ENCODE assay signal across 16 mouse cellular contexts in genomic region chr2:18592221-18592620, GRCm38 (mm10).
A peak's percentile ranks its signal among the peaks of the same experiment; 100 is the strongest.
DNase-seq lines count a peak whose midpoint lies in the region; ATAC-seq and TF ChIP-seq lines count a peak whose summit lies in the region.
"Had no signal": no experiment of that assay in that cellular context is flagged by ENCODE, and none has a peak within 500 bp of the region (broad histone marks: within the 10 kb centered on the region; RNA-seq: fewer than 3 reads in every experiment).

No protein-coding gene starts in this region.

- dilution Hi-C loops in CH12.LX (cut with MboI; ENCODE audit: extremely low pct_ligation_motif_present, extremely low pct_unique_long_range_greater_than_20kb, low sequenced_read_pairs), result no loop called here

- no peak for ATAC-seq in hindbrain, embryonic 16.5 days

- intact Hi-C loops in left cerebral cortex, postnatal 14 days (cut with DNase I), result no loop called here

- TF ChIP-seq CTCF in CH12.LX (conservative IDR thresholded peaks at IDR 0.05 in 1 of 2, IDR thresholded peaks at IDR 0.05 in 1 of 2; ENCODE audit: low read depth in 2 of 2, low read length in 2 of 2), result no peak
- TF ChIP-seq CTCF in thymus, adult 2 months (IDR thresholded peaks at IDR 0.05; ENCODE audit: borderline replicate concordance, control insufficient read depth, extremely low read depth, insufficient read depth, low read length, poor library complexity), result no peak

- no peaks in the 10 kb centered on the region for H3K9me3 ChIP-seq in CH12.LX (replicated peaks; ENCODE audit: low read length)
- H3K9me3 ChIP-seq in hindbrain, embryonic 16.5 days (ENCODE audit: control insufficient read depth, low read length), result no peaks in the 10 kb centered on the region
- H3K9me3 ChIP-seq in limb, embryonic 10.5 days (replicated peaks), result no peaks in the 10 kb centered on the region
- H3K9me3 ChIP-seq: heart, embryonic 15.5 days; limb, embryonic 13.5 days; neural tube, embryonic 12.5 days had no signal

- H3K36me3 ChIP-seq in CH12.LX (replicated peaks in 1 of 2; ENCODE audit: control insufficient read depth in 1 of 2, insufficient read depth in 1 of 2, low read length in 1 of 2), result no peaks in the 10 kb centered on the region
- H3K36me3 ChIP-seq in thymus, adult 2 months (ENCODE audit: control insufficient read depth, insufficient read depth, low read length), result no peaks in the 10 kb centered on the region
- no peaks in the 10 kb centered on the region for H3K36me3 ChIP-seq in hindbrain, embryonic 16.5 days (ENCODE audit: control insufficient read depth, insufficient read depth, low read length)
- H3K36me3 ChIP-seq in limb, embryonic 10.5 days, result no peaks in the 10 kb centered on the region
- H3K36me3 ChIP-seq: heart, embryonic 15.5 days; limb, embryonic 13.5 days; neural tube, embryonic 12.5 days had no signal

- H3K9ac ChIP-seq in CH12.LX (ENCODE audit: insufficient read depth, low read depth), result no peak overlapping the region; the same call in 1 of the 2 replicates
- no peak overlapping the region for H3K9ac ChIP-seq in hindbrain, embryonic 16.5 days (ENCODE audit: low read depth, low read length)
- H3K9ac ChIP-seq: heart, embryonic 15.5 days; hindbrain, embryonic 14.5 days; limb, embryonic 13.5 days; neural tube, embryonic 12.5 days had no signal

- TF ChIP-seq RAD21 in CH12.LX (IDR thresholded peaks at IDR 0.05; ENCODE audit: low read depth, low read length), result no peak

- peak; percentile 33; the same call in 1 of the 2 replicates for TF ChIP-seq POLR2A in CH12.LX (IDR thresholded peaks at IDR 0.05; ENCODE audit: low read depth, low read length)
- TF ChIP-seq POLR2A in thymus, adult 2 months (IDR thresholded peaks at IDR 0.05; ENCODE audit: control insufficient read depth, extremely low read depth, insufficient read depth, low read length, poor library complexity), result no peak

- peaks cover 0 to 13% of the 10 kb centered on the region in 2 experiments; a peak in 2 of 4 replicates for H3K4me1 ChIP-seq in CH12.LX (ENCODE audit: control insufficient read depth in 1 of 2, insufficient read depth in 2 of 2)
- H3K4me1 ChIP-seq in thymus, adult 2 months (replicated peaks; ENCODE audit: control insufficient read depth, insufficient read depth, low read length), result no peaks in the 10 kb centered on the region
- H3K4me1 ChIP-seq in hindbrain, embryonic 16.5 days (ENCODE audit: control insufficient read depth, insufficient read depth, low read depth, low read length), result no peaks in the 10 kb centered on the region
- H3K4me1 ChIP-seq in limb, embryonic 10.5 days, result peaks cover 4% of the 10 kb centered on the region
- H3K4me1 ChIP-seq: heart, embryonic 15.5 days; limb, embryonic 13.5 days; neural tube, embryonic 12.5 days had no signal

- 21% methylated on average over 4 of the region's 4 CpGs for WGBS in thymus, adult 2 months
- WGBS in hindbrain, embryonic 16.5 days, result 73% methylated on average over 4 of the region's 4 CpGs
- WGBS in limb, embryonic 10.5 days, result 65% methylated on average over 4 of the region's 4 CpGs

- H3K4me3 ChIP-seq in CH12.LX (replicated peaks in 1 of 3; ENCODE audit: low read depth in 2 of 3, low read length in 2 of 3, poor library complexity in 1 of 3), result no peak overlapping the region
- no peak overlapping the region for H3K4me3 ChIP-seq in thymus, adult 2 months (ENCODE audit: control insufficient read depth, insufficient read depth, low read length)
- no peak overlapping the region for H3K4me3 ChIP-seq in hindbrain, embryonic 16.5 days (ENCODE audit: low read length)
- no peak overlapping the region for H3K4me3 ChIP-seq in limb, embryonic 10.5 days
- H3K4me3 ChIP-seq: heart, embryonic 15.5 days; limb, embryonic 13.5 days; neural tube, embryonic 12.5 days had no signal

- in situ Hi-C loops in CH12.LX (cut with MboI; ENCODE audit: low pct_ligation_motif_present, low pct_unique_long_range_greater_than_20kb, low sequenced_read_pairs), result no loop called here

- no peaks in the 10 kb centered on the region for H3K79me2 ChIP-seq in CH12.LX (replicated peaks; ENCODE audit: control insufficient read depth, extremely low read depth, insufficient read depth, poor library complexity, severe bottlenecking)

- H3K27me3 ChIP-seq in CH12.LX (replicated peaks), result no peaks in the 10 kb centered on the region
- H3K27me3 ChIP-seq in thymus, adult 2 months (ENCODE audit: control insufficient read depth, insufficient read depth, low read length), result no peaks in the 10 kb centered on the region
- no peaks in the 10 kb centered on the region for H3K27me3 ChIP-seq in hindbrain, embryonic 16.5 days (replicated peaks; ENCODE audit: control insufficient read depth, insufficient read depth, low read length)
- peaks cover 21% of the 10 kb centered on the region for H3K27me3 ChIP-seq in limb, embryonic 10.5 days (ENCODE audit: low read depth, poor library complexity, severe bottlenecking)
- H3K27me3 ChIP-seq: neural tube, embryonic 12.5 days had no signal

- no peak for TF ChIP-seq EP300 in CH12.LX (IDR thresholded peaks at IDR 0.05; ENCODE audit: low read length)

- H3K27ac ChIP-seq in CH12.LX (ENCODE audit: insufficient read depth, low read depth), result no peak overlapping the region
- H3K27ac ChIP-seq in thymus, adult 2 months (ENCODE audit: control insufficient read depth, insufficient read depth, low read length), result no peak overlapping the region
- H3K27ac ChIP-seq in hindbrain, embryonic 16.5 days (ENCODE audit: low read depth, low read length), result no peak overlapping the region
- no peak overlapping the region for H3K27ac ChIP-seq in limb, embryonic 10.5 days
- H3K27ac ChIP-seq: heart, embryonic 15.5 days; hindbrain, embryonic 14.5 days; limb, embryonic 13.5 days; neural tube, embryonic 12.5 days had no signal

- DNase-seq in 416B (ENCODE audit: low read depth) (peak; percentile 69), CH12.LX (ENCODE audit: extremely low read depth) (peak; percentile 54)
- peak; percentile 16 for DNase-seq in induced T-regulatory cell, adult 2 months (ENCODE audit: low read depth)
- peak; percentile 24 for DNase-seq in thymus, adult 2 months
- DNase-seq in left cerebral cortex, postnatal 14 days (ENCODE audit: low spot score in 2 of 2), result no peak
- no peak for DNase-seq in limb, embryonic 10.5 days (ENCODE audit: low spot score)
- DNase-seq: adrenal gland, adult 8-10 months; cerebellum, adult 18-20 months; kidney, adult 8-10 months; lung, postnatal 4 days; midbrain, embryonic 14.5 days had no signal

- no peak overlapping the region for H3K4me2 ChIP-seq in CH12.LX (ENCODE audit: insufficient read depth, low read depth, poor library complexity, severe bottlenecking)
- no peak overlapping the region for H3K4me2 ChIP-seq in hindbrain, embryonic 16.5 days (ENCODE audit: low read length)
- H3K4me2 ChIP-seq: heart, embryonic 15.5 days; hindbrain, embryonic 14.5 days; limb, embryonic 13.5 days; neural tube, embryonic 12.5 days had no signal

TF ChIP-seq in CH12.LX, 34 proteins besides CTCF, POLR2A, EP300 and RAD21:
- TF ChIP-seq ZMIZ1 (IDR thresholded peaks at IDR 0.05; ENCODE audit: low read depth, low read length) (no peak), TBP (conservative IDR thresholded peaks at IDR 0.05; ENCODE audit: low read depth, low read length) (0 out of 2 replicates have a peak, but pooled peaks have one; percentile 22), USF1 (IDR thresholded peaks at IDR 0.05; ENCODE audit: low read depth, low read length) (no peak), MAFK (IDR thresholded peaks at IDR 0.05; ENCODE audit: insufficient replicate concordance, low read length) (no peak), MYC (IDR thresholded peaks at IDR 0.05; ENCODE audit: low read depth, low read length) (0 out of 2 replicates have a peak, but pooled peaks have one; percentile 34)

Comparison
In these comparisons a context has a peak if more than half of its experiments do, and no peak if none do; other contexts are left out.
1. DNase-seq: peak in 416B (single experiment), CH12.LX (single experiment), induced T-regulatory cell, adult 2 months (single experiment) and thymus, adult 2 months (single experiment); none in left cerebral cortex, postnatal 14 days (0 of 2) and limb, embryonic 10.5 days (single experiment).